Mouse (Mus musculus) lung, embryonic 16.5 days (tissue): ENCODE results near the gene Schip1. TPM values are rescaled to one million over a fixed set of nuclear protein-coding genes. Genes with fewer than 3 reads are reported as not detected.

Experiments
- ATAC-seq: fragments of 200-750 bp; cut with Nextera tagmentation; 2 replicates; pipeline ENCODE4 v1.8.0; 2017; ENCODE audit warnings: low read depth, mild to moderate bottlenecking, moderate library complexity
- H3K27ac ChIP-seq: fragments of 300-500 bp; sonication (generic); 2 replicates; pipeline ENCODE4 v1.5.1; 2014; ENCODE audit warnings: mild to moderate bottlenecking, control low read depth, low read length
- H3K27me3 ChIP-seq: fragments of 300-500 bp; sonication (generic); 2 replicates; pipeline ENCODE4 v1.6.1; 2014; ENCODE audit warnings: low read depth, low read length, mixed read lengths; ENCODE audit not compliant: control insufficient read depth, insufficient read depth
- H3K36me3 ChIP-seq: fragments of 300-500 bp; sonication (generic); 2 replicates; pipeline ENCODE4 v1.6.1; 2014; ENCODE audit warnings: low read length; ENCODE audit not compliant: control insufficient read depth, insufficient read depth
- H3K4me1 ChIP-seq: fragments of 300-500 bp; sonication (generic); replicated peaks from 2 replicates; pipeline ENCODE4 v1.6.1; 2014; ENCODE audit warnings: low read length, mixed read lengths; ENCODE audit not compliant: control insufficient read depth, insufficient read depth
- H3K4me2 ChIP-seq: fragments of 300-500 bp; sonication (generic); 2 replicates; pipeline ENCODE4 v1.6.1; 2014; ENCODE audit warnings: low read depth, low read length, control low read depth
- H3K4me3 ChIP-seq: fragments of 300-500 bp; sonication (generic); 2 replicates; pipeline ENCODE4 v1.5.1; 2014; ENCODE audit warnings: mild to moderate bottlenecking, low read length, control low read depth
- H3K9ac ChIP-seq: fragments of 300-500 bp; sonication (generic); 2 replicates; pipeline ENCODE4 v1.6.1; 2014; ENCODE audit warnings: low read length, control low read depth
- H3K9me3 ChIP-seq: fragments of 300-500 bp; sonication (generic); 2 replicates; pipeline ENCODE4 v1.6.1; 2016; ENCODE audit warnings: low read length; ENCODE audit not compliant: control insufficient read depth
- WGBS: fragments of 180-500 bp; shearing (Covaris S2); extraction: QIAGEN DNeasy Blood & Tissue Kit; methylation state at CpG from one replicate; pipeline ENCODE4 v1.1.7; 2014; 5-methylcytosine and 5-hydroxymethylcytosine counted together
- polyA plus RNA-seq: library from polyadenylated mRNA; unstranded; fragments of >200 nt; fragmentation: Nextera tagmentation; extraction: Ambion mirVana; gene quantifications from 2 replicates; pipeline ENCODE4 v1.2.1, GENCODE M21; 2015

The Schip1 gene
- polyA plus RNA-seq, 1 experiment from 2014 or later = 31.2 TPM

GRCm38 (mm10) chr3:68350624-68351023, 286.0 kb downstream of the Schip1 start:
- no peaks in the 10 kb centered on the region for H3K36me3 ChIP-seq
- no peaks in the 10 kb centered on the region for H3K27me3 ChIP-seq
- ATAC-seq = no peak
- H3K9me3 ChIP-seq = no peaks in the 10 kb centered on the region
- no peak overlapping the region for H3K4me2 ChIP-seq
- 84% methylated on average over 6 of the region's 6 CpGs for WGBS
- H3K27ac ChIP-seq = no peak overlapping the region
- H3K4me1 ChIP-seq = 0 out of 2 replicates have a peak, but pooled peaks cover 2% of the 10 kb centered on the region
- H3K9ac ChIP-seq = no peak overlapping the region
- no peak overlapping the region for H3K4me3 ChIP-seq

DNA sequence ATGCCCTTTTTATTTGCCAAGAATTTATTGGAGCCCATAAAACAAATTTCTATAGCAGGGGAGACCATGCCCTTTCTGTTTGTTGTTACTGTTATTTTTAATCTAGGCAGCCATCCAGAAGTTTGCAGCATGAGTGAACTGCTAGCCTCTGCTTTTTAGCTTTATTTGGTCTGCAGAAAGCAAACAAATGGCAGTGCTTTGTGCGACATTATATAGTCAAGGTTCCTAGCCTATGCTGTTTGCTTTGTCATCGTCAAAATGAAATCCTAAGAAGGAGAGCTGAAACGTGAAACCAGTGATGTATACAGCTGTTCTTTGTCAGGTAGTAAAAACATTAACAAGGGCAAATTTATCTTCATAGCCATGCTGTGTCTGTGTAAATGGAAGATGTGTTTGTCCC, 286.9 kb downstream of the Schip1 start:
- no peak for ATAC-seq

DNA sequence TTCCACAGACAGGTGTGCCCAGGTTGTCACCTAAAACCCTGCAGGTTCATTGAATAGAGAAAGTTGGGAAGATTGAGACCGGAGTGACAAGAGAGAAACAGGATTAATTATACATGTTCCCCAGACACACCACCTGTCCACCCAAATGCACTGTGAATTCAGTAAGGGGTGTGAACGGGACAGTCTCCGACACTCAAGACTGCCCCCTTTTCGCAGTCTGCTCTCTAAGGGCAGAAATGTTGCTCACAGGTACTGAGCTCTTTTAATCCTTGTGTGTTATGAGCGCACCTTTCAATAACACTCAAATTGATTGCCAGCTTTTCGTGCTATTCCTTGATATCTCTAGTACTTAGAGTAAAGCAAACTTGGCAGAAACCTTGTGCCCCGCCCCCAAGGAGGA, 288.4 kb downstream of the Schip1 start:
- H3K4me2 ChIP-seq = no peak overlapping the region
- H3K4me3 ChIP-seq = no peak overlapping the region
- ATAC-seq = no peak
- H3K27me3 ChIP-seq = no peaks in the 10 kb centered on the region
- 72% methylated on average over 7 of the region's 7 CpGs for WGBS
- no peak overlapping the region for H3K27ac ChIP-seq
- H3K9ac ChIP-seq = no peak overlapping the region
- 0 out of 2 replicates have a peak, but pooled peaks cover 2% of the 10 kb centered on the region for H3K4me1 ChIP-seq
- H3K36me3 ChIP-seq = no peaks in the 10 kb centered on the region
- no peaks in the 10 kb centered on the region for H3K9me3 ChIP-seq

More for the DNA sequence above, 286.9 kb downstream of the Schip1 start:
- Histone ChIP-seq H3K27me3 (no peaks in the 10 kb centered on the region), H3K36me3 (no peaks in the 10 kb centered on the region), H3K4me2 (no peak overlapping the region), H3K9ac (no peak overlapping the region), H3K4me3 (no peak overlapping the region), H3K9me3 (no peaks in the 10 kb centered on the region), H3K27ac (no peak overlapping the region), H3K4me1 (0 out of 2 replicates have a peak, but pooled peaks cover 2% of the 10 kb centered on the region)
- 9% methylated on average over 3 of the region's 3 CpGs for WGBS

- 0 out of 2 replicates have a peak, but pooled peaks cover 2% of the 10 kb centered on the region for H3K4me1 ChIP-seq
- H3K27me3 ChIP-seq = no peaks in the 10 kb centered on the region
- no peak overlapping the region for H3K9ac ChIP-seq
- WGBS = 47% methylated on average over 3 of the region's 3 CpGs
- H3K9me3 ChIP-seq = no peaks in the 10 kb centered on the region
- H3K27ac ChIP-seq = no peak overlapping the region
- no peak overlapping the region for H3K4me2 ChIP-seq
- no peaks in the 10 kb centered on the region for H3K36me3 ChIP-seq
- ATAC-seq = peak; percentile 54
- H3K4me3 ChIP-seq = no peak overlapping the region
These were observed 288.9 kb downstream of the Schip1 start for GRCm38 (mm10) chr3:68353492-68353891.

- Histone ChIP-seq H3K36me3 (no peaks in the 10 kb centered on the region), H3K9me3 (no peaks in the 10 kb centered on the region), H3K4me1 (0 out of 2 replicates have a peak, but pooled peaks cover 2% of the 10 kb centered on the region), H3K9ac (no peak overlapping the region), H3K27ac (no peak overlapping the region), H3K27me3 (no peaks in the 10 kb centered on the region), H3K4me3 (no peak overlapping the region), H3K4me2 (no peak overlapping the region)
- WGBS = 82% methylated on average over 2 of the region's 2 CpGs
- ATAC-seq = no peak
These were observed 291.9 kb downstream of the Schip1 start for GRCm38 (mm10) chr3:68356516-68356915.

- Histone ChIP-seq H3K9me3 (no peaks in the 10 kb centered on the region), H3K4me3 (no peak overlapping the region), H3K9ac (no peak overlapping the region), H3K27ac (no peak overlapping the region), H3K36me3 (no peaks in the 10 kb centered on the region), H3K4me1 (no peaks in the 10 kb centered on the region), H3K27me3 (no peaks in the 10 kb centered on the region), H3K4me2 (no peak overlapping the region)
- no peak for ATAC-seq
These were observed 303.4 kb downstream of the Schip1 start for GRCm38 (mm10) chr3:68368029-68368428.

DNA sequence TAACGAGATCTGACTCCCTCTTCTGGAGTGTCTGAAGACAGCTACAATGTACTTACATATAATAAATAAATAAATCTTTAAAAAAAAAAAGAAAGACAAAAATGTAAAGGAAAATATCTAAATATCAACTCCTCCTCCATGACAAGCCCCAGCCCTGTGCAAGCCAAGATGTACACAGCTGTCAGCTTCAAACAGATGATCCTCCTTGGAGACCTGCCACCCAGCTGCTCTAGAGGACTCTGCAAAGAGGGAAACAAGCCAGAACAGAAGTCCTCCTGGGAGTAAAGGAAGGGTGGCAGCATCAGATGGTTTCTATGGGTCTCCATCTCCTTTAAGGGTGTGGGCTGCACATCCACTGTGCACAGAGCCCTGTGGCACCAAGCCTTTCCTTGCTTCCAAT, 308.3 kb downstream of the Schip1 start:
- WGBS = no CpG with 5 or more reads among the region's 1 CpGs
- no peak overlapping the region for H3K4me3 ChIP-seq
- no peaks in the 10 kb centered on the region for H3K27me3 ChIP-seq
- H3K9ac ChIP-seq = no peak overlapping the region
- H3K36me3 ChIP-seq = no peaks in the 10 kb centered on the region
- H3K4me2 ChIP-seq = no peak overlapping the region
- no peak overlapping the region for H3K27ac ChIP-seq
- peak; percentile 64; the same call in 1 of the 2 replicates for ATAC-seq
- no peaks in the 10 kb centered on the region for H3K9me3 ChIP-seq
- H3K4me1 ChIP-seq = no peaks in the 10 kb centered on the region; the same call in 1 of the 2 replicates

DNA sequence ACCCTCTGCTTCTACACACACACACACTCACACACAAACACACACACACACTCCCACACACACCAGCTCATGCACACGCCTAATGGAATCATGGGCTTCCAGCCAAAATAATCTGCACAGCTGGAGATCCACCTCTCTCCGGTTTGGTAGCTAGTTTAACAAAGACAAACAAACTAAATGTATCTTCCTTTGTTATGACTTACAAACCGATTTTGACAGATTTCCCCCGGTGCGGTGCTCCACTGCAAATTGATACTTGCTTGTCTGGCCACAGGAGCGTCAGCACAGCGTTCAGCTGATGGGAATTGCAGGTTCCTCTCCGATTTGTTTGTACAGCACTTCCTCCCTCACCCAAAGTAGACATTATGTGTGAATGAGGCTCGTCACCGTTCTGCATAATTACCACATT, 310.5 kb downstream of the Schip1 start:
- Histone ChIP-seq H3K4me3 (no peak overlapping the region), H3K9ac (no peak overlapping the region), H3K36me3 (no peaks in the 10 kb centered on the region), H3K27ac (no peak overlapping the region), H3K4me1 (no peaks in the 10 kb centered on the region; the same call in 1 of the 2 replicates), H3K4me2 (no peak overlapping the region), H3K27me3 (no peaks in the 10 kb centered on the region), H3K9me3 (no peaks in the 10 kb centered on the region)
- 12% methylated on average over 10 of the region's 10 CpGs for WGBS
- ATAC-seq = no peak

- Histone ChIP-seq H3K27ac (no peak overlapping the region), H3K9me3 (no peaks in the 10 kb centered on the region), H3K9ac (no peak overlapping the region), H3K27me3 (no peaks in the 10 kb centered on the region), H3K4me2 (no peak overlapping the region), H3K36me3 (no peaks in the 10 kb centered on the region), H3K4me3 (no peak overlapping the region), H3K4me1 (no peaks in the 10 kb centered on the region; the same call in 1 of the 2 replicates)
- ATAC-seq = 0 out of 2 replicates have a peak, but pooled peaks have one; percentile 41
- 44% methylated on average over 7 of the region's 7 CpGs for WGBS
These were observed 313.0 kb downstream of the Schip1 start for GRCm38 (mm10) chr3:68377452-68378198.
